Mouse (Mus musculus): Measurements from ENCODE around the gene Krtap4-13. TPM values are rescaled to one million over a fixed set of nuclear protein-coding genes. Genes with fewer than 3 reads are reported as not detected.

The Krtap4-13 gene
- not detected for polyA plus RNA-seq (2014; fragmentation: Illumina TruSeq; extraction: RNeasy Lipid Tissue Mini Kit (QIAGEN cat#74804); ENCODE audit: low read depth, low replicate concordance)

DNA sequence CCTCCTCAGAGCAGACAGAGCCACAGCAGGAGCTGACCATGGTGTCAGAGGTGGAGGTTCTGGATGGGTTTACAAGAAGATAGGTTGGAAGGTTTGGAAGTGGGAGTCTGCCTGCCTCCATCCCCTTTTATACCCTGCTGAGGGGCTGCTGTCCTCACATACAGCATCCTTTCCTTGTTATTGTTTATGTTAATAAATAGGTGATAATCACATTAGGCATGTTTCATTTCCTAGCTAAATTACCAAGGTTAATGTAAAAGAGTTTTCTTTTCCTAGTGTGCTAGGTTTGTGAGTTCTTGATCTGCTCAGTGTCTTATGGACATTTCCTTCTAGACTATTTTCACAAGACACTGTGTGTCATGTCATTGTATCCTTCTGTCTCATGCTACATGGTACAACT is at the start of gene Krtap4-13:
Gene Krtap4-13 (minus strand): TSS at position 101 of the 400 bp plus-strand sequence.

DNA sequence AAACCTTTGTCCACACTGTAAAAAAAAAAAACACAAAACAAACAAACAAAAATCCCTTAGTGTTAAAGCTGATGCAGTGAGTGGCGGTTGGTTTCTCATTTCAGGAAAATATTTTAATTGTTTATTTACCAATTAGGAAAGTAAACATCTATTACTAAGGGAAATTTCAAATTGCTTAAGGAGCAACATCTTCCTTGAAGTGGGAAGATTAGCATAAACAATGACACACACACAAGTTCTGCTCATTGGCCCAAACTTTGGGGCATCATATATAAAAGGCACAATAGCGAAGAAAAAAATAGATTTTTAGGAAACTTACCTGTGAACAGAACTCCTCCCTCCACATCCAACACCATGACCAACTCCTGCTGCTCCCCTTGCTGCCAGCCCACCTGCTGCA is 47.9 kb upstream of the Krtap4-13 start, which contains the start of gene Gm11568:
Gene Gm11568 (plus strand): TSS at position 301 of the 400 bp plus-strand sequence.

DNA sequence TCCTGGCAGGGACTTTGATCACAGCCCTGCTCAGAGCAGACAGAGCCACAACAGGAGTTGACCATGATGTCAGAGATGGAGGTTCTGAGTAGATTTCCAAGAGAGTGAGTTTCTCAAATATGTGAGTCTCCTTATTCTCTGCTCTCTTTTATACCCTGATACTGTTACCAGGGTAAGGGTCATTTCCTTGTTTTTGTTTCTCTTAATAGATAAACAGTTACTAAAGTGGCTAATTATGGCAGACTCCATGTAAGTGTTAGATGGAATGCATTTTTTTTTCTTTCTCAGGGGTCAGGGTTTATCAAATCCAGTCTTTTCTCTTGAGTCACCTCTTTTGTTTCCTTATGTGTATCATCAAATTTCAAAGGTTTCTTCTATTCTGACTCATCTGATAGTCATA is 41.8 kb upstream of the Krtap4-13 start, which contains the start of gene Krtap4-16:
Gene Krtap4-16 (minus strand): TSS at position 101 of the 400 bp plus-strand sequence.

DNA sequence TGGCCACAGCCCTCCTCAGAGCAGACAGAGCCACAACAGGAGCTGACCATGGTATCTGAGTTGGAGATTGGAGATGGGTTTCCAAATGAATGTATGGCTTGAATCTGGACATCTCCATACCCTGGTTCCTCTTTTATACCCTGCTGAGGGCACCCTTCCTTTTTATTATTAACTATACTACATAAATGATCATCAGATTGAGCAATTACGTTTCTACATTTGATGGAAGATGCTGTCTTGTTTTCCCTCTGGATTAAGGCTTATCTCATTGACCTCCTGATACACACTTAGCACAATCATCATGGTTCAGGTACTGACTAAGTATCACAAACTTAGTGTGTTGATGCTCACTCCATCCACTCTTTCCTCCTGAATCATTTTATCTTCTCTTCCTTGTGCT is 28.3 kb upstream of the Krtap4-13 start, which contains the start of gene 2300003K06Rik:
Gene 2300003K06Rik (minus strand): TSS at position 101 of the 400 bp plus-strand sequence.

DNA sequence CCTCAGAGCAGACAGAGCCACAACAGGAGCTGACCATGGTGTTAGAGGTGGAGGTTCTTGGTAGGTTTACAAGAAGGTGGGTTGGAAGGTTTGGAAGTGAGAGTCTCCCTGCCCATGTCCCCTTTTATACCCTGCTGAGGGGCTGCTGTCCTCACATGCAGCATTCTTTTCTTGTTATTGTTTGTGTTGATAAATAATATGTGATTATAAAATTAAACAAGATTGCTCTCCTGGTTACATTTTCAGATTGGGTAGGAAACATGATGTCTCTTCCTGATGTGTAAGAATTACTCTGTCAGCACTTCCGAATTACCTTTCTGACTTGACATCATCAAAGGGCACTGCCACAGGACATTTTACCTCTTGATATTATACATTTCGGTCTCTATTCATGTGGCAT is 5.9 kb upstream of the Krtap4-13 start, which contains the start of gene Gm11564:
Gene Gm11564 (minus strand): TSS at position 101 of the 400 bp plus-strand sequence.

DNA sequence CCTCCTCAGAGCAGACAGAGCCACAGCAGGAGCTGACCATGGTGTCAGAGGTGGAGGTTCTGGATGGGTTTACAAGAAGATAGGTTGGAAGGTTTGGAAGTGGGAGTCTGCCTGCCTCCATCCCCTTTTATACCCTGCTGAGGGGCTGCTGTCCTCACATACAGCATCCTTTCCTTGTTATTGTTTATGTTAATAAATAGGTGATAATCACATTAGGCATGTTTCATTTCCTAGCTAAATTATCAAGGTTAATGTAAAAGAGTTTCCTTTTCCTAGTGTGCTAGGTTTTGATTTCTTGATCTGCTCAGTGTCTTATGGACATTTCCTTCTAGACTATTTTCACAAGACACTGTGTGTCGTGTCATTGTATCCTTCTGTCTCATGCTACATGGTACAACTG is 5.3 kb downstream of the Krtap4-13 start, which contains the start of gene Gm11554:
Gene Gm11554 (minus strand): TSS at position 101 of the 400 bp plus-strand sequence.

DNA sequence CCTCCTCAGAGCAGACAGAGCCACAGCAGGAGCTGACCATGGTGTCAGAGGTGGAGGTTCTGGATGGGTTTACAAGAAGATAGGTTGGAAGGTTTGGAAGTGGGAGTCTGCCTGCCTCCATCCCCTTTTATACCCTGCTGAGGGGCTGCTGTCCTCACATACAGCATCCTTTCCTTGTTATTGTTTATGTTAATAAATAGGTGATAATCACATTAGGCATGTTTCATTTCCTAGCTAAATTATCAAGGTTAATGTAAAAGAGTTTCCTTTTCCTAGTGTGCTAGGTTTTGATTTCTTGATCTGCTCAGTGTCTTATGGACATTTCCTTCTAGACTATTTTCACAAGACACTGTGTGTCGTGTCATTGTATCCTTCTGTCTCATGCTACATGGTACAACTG is 10.9 kb downstream of the Krtap4-13 start, which contains the start of gene Gm11569:
Gene Gm11569 (minus strand): TSS at position 101 of the 400 bp plus-strand sequence.

DNA sequence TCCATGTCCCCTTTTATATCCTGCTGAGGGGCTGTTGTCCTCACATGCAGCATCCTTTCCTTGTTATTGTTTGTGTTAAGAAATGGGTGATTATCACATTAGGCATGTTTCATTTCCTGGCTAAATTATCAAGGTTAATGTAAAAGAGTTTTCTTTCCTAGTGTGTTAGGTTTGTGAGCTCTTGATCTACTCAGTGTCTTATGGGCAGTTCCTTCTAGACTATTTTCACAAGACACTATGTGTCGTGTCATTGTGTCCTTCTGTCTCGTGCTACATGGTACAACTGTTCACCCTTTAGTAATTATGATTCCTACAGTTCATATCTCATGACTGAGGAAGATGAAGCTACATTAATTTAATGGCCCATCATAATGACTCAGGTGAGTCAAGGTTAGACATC is 16.3 kb downstream of the Krtap4-13 start, which contains the start of gene Gm11596:
Gene Gm11596 (minus strand): TSS at position 101 of the 400 bp plus-strand sequence.

DNA sequence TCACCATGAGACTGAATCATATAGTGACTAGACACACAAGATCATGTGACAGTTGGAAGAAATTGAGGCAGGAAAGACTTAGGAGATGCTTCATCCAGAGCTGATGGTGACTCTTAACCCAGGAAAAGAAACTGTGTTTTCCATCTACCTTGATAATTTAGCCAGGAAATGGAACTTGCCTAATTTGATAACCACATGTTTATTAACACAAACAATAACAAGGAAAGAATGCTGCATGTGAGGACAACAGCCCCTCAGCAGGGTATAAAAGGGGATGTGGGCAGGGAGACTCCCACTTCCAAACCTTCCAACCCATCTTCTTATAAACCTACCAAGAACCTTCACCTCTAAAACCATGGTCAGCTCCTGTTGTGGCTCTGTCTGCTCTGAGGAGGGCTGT is 24.8 kb downstream of the Krtap4-13 start, which contains the start of gene Krtap4-9:
Gene Krtap4-9 (plus strand): TSS at position 301 of the 400 bp plus-strand sequence.

DNA sequence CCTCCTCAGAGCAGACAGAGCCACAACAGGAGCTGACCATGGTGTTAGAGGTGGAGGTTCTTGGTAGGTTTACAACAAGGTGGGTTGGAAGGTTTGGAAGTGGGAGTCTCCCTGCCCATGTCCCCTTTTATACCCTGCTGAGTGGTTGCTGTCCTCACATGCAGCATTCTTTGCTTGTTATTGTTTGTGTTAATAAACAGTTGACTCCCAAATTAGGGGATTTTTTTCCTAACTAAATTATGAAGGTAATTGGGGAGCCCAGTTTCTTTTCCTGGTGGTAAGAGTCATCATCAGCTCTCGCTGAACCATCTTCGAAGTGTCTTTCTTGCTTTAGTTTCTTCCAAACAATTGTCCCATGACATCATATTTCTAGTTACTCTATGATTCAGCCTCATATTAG is 29.1 kb downstream of the Krtap4-13 start, which contains the start of gene Krtap4-8:
Gene Krtap4-8 (minus strand): TSS at position 101 of the 400 bp plus-strand sequence.

DNA sequence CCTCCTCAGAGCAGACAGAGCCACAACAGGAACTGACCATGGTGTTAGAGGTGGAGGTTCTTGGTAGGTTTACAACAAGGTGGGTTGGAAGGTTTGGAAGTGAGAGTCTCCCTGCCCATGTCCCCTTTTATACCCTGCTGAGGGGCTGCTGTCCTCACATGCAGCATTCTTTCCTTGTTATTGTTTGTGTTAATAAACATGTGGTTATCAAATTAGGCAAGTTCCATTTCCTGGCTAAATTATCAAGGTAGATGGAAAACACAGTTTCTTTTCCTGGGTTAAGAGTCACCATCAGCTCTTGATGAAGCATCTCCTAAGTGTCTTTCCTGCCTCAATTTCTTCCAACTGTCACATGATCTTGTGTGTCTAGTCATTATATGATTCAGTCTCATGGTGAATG is 36.9 kb downstream of the Krtap4-13 start, which contains the start of gene Gm11595:
Gene Gm11595 (minus strand): TSS at position 101 of the 400 bp plus-strand sequence.

Other genes starting within 250 kb of the Krtap4-13 start
- not detected for gene Krtap3-1, start 243.3 kb downstream of the Krtap4-13 start, polyA plus RNA-seq (2014; fragmentation: Illumina TruSeq; extraction: RNeasy Lipid Tissue Mini Kit (QIAGEN cat#74804); ENCODE audit: low read depth, low replicate concordance)
- gene Krtap1-5, start 228.9 kb downstream of the Krtap4-13 start, polyA plus RNA-seq (2014; fragmentation: Illumina TruSeq; extraction: RNeasy Lipid Tissue Mini Kit (QIAGEN cat#74804); ENCODE audit: low read depth, low replicate concordance), result not detected
- gene Krtap1-4, start 226.2 kb downstream of the Krtap4-13 start, polyA plus RNA-seq (2014; fragmentation: Illumina TruSeq; extraction: RNeasy Lipid Tissue Mini Kit (QIAGEN cat#74804); ENCODE audit: low read depth, low replicate concordance), result not detected
- not detected for gene Krtap1-3, start 218.6 kb downstream of the Krtap4-13 start, polyA plus RNA-seq (2014; fragmentation: Illumina TruSeq; extraction: RNeasy Lipid Tissue Mini Kit (QIAGEN cat#74804); ENCODE audit: low read depth, low replicate concordance)
- gene Krtap9-3, start 211.8 kb downstream of the Krtap4-13 start, polyA plus RNA-seq (2014; fragmentation: Illumina TruSeq; extraction: RNeasy Lipid Tissue Mini Kit (QIAGEN cat#74804); ENCODE audit: low read depth, low replicate concordance), result not detected
- not detected for gene Gm11938, start 206.6 kb downstream of the Krtap4-13 start, polyA plus RNA-seq (2014; fragmentation: Illumina TruSeq; extraction: RNeasy Lipid Tissue Mini Kit (QIAGEN cat#74804); ENCODE audit: low read depth, low replicate concordance)
- not detected for gene Gm11937, start 199.7 kb downstream of the Krtap4-13 start, polyA plus RNA-seq (2014; fragmentation: Illumina TruSeq; extraction: RNeasy Lipid Tissue Mini Kit (QIAGEN cat#74804); ENCODE audit: low read depth, low replicate concordance)
- not detected for gene Krtap2-4, start 195.0 kb downstream of the Krtap4-13 start, polyA plus RNA-seq (2014; fragmentation: Illumina TruSeq; extraction: RNeasy Lipid Tissue Mini Kit (QIAGEN cat#74804); ENCODE audit: low read depth, low replicate concordance)
- gene Gm11562, start 189.5 kb downstream of the Krtap4-13 start, polyA plus RNA-seq (2014; fragmentation: Illumina TruSeq; extraction: RNeasy Lipid Tissue Mini Kit (QIAGEN cat#74804); ENCODE audit: low read depth, low replicate concordance), result not detected
- not detected for gene Krtap4-1, start 181.7 kb downstream of the Krtap4-13 start, polyA plus RNA-seq (2014; fragmentation: Illumina TruSeq; extraction: RNeasy Lipid Tissue Mini Kit (QIAGEN cat#74804); ENCODE audit: low read depth, low replicate concordance)
- not detected for gene Krtap4-2, start 174.8 kb downstream of the Krtap4-13 start, polyA plus RNA-seq (2014; fragmentation: Illumina TruSeq; extraction: RNeasy Lipid Tissue Mini Kit (QIAGEN cat#74804); ENCODE audit: low read depth, low replicate concordance)
- not detected for gene Krtap4-7, start 165.8 kb downstream of the Krtap4-13 start, polyA plus RNA-seq (2014; fragmentation: Illumina TruSeq; extraction: RNeasy Lipid Tissue Mini Kit (QIAGEN cat#74804); ENCODE audit: low read depth, low replicate concordance)
- gene Gm11555, start 159.7 kb downstream of the Krtap4-13 start, polyA plus RNA-seq (2014; fragmentation: Illumina TruSeq; extraction: RNeasy Lipid Tissue Mini Kit (QIAGEN cat#74804); ENCODE audit: low read depth, low replicate concordance), result not detected
- not detected for gene Gm11563, start 150.9 kb downstream of the Krtap4-13 start, polyA plus RNA-seq (2014; fragmentation: Illumina TruSeq; extraction: RNeasy Lipid Tissue Mini Kit (QIAGEN cat#74804); ENCODE audit: low read depth, low replicate concordance)
- gene Krtap4-6, start 143.9 kb downstream of the Krtap4-13 start, polyA plus RNA-seq (2014; fragmentation: Illumina TruSeq; extraction: RNeasy Lipid Tissue Mini Kit (QIAGEN cat#74804); ENCODE audit: low read depth, low replicate concordance), result not detected
- gene Gm14190, start 119.2 kb downstream of the Krtap4-13 start, polyA plus RNA-seq (2014; fragmentation: Illumina TruSeq; extraction: RNeasy Lipid Tissue Mini Kit (QIAGEN cat#74804); ENCODE audit: low read depth, low replicate concordance), result not detected
- gene Gm14180, start 75.6 kb downstream of the Krtap4-13 start, polyA plus RNA-seq (2014; fragmentation: Illumina TruSeq; extraction: RNeasy Lipid Tissue Mini Kit (QIAGEN cat#74804); ENCODE audit: low read depth, low replicate concordance), result not detected
- gene Gm11595, start 37.0 kb downstream of the Krtap4-13 start, polyA plus RNA-seq (2014; fragmentation: Illumina TruSeq; extraction: RNeasy Lipid Tissue Mini Kit (QIAGEN cat#74804); ENCODE audit: low read depth, low replicate concordance), result not detected
- gene Krtap4-8, start 29.2 kb downstream of the Krtap4-13 start, polyA plus RNA-seq (2014; fragmentation: Illumina TruSeq; extraction: RNeasy Lipid Tissue Mini Kit (QIAGEN cat#74804); ENCODE audit: low read depth, low replicate concordance), result not detected
- gene Krtap4-9, start 24.7 kb downstream of the Krtap4-13 start, polyA plus RNA-seq (2014; fragmentation: Illumina TruSeq; extraction: RNeasy Lipid Tissue Mini Kit (QIAGEN cat#74804); ENCODE audit: low read depth, low replicate concordance), result not detected
- gene Gm11596, start 16.4 kb downstream of the Krtap4-13 start, polyA plus RNA-seq (2014; fragmentation: Illumina TruSeq; extraction: RNeasy Lipid Tissue Mini Kit (QIAGEN cat#74804); ENCODE audit: low read depth, low replicate concordance), result not detected
- not detected for gene Gm11569, start 11.0 kb downstream of the Krtap4-13 start, polyA plus RNA-seq (2014; fragmentation: Illumina TruSeq; extraction: RNeasy Lipid Tissue Mini Kit (QIAGEN cat#74804); ENCODE audit: low read depth, low replicate concordance)
- not detected for gene Gm11554, start 5.4 kb downstream of the Krtap4-13 start, polyA plus RNA-seq (2014; fragmentation: Illumina TruSeq; extraction: RNeasy Lipid Tissue Mini Kit (QIAGEN cat#74804); ENCODE audit: low read depth, low replicate concordance)
- not detected for gene Gm11564, start 5.8 kb upstream of the Krtap4-13 start, polyA plus RNA-seq (2014; fragmentation: Illumina TruSeq; extraction: RNeasy Lipid Tissue Mini Kit (QIAGEN cat#74804); ENCODE audit: low read depth, low replicate concordance)
- not detected for gene 2300003K06Rik, start 28.2 kb upstream of the Krtap4-13 start, polyA plus RNA-seq (2014; fragmentation: Illumina TruSeq; extraction: RNeasy Lipid Tissue Mini Kit (QIAGEN cat#74804); ENCODE audit: low read depth, low replicate concordance)
- gene Krtap4-16, start 41.7 kb upstream of the Krtap4-13 start, polyA plus RNA-seq (2014; fragmentation: Illumina TruSeq; extraction: RNeasy Lipid Tissue Mini Kit (QIAGEN cat#74804); ENCODE audit: low read depth, low replicate concordance), result not detected
- gene Gm11568, start 48.0 kb upstream of the Krtap4-13 start, polyA plus RNA-seq (2014; fragmentation: Illumina TruSeq; extraction: RNeasy Lipid Tissue Mini Kit (QIAGEN cat#74804); ENCODE audit: low read depth, low replicate concordance), result not detected
- not detected for gene Gm11559, start 54.6 kb upstream of the Krtap4-13 start, polyA plus RNA-seq (2014; fragmentation: Illumina TruSeq; extraction: RNeasy Lipid Tissue Mini Kit (QIAGEN cat#74804); ENCODE audit: low read depth, low replicate concordance)
- gene Krtap9-1, start 63.5 kb upstream of the Krtap4-13 start, polyA plus RNA-seq (2014; fragmentation: Illumina TruSeq; extraction: RNeasy Lipid Tissue Mini Kit (QIAGEN cat#74804); ENCODE audit: low read depth, low replicate concordance), result not detected
- not detected for gene Gm11567, start 69.3 kb upstream of the Krtap4-13 start, polyA plus RNA-seq (2014; fragmentation: Illumina TruSeq; extraction: RNeasy Lipid Tissue Mini Kit (QIAGEN cat#74804); ENCODE audit: low read depth, low replicate concordance)
- gene Krtap31-1, start 98.0 kb upstream of the Krtap4-13 start, polyA plus RNA-seq (2014; fragmentation: Illumina TruSeq; extraction: RNeasy Lipid Tissue Mini Kit (QIAGEN cat#74804); ENCODE audit: low read depth, low replicate concordance), result not detected
- 0.49 TPM for gene Gm11565, start 104.9 kb upstream of the Krtap4-13 start, polyA plus RNA-seq (2014; fragmentation: Illumina TruSeq; extraction: RNeasy Lipid Tissue Mini Kit (QIAGEN cat#74804); ENCODE audit: low read depth, low replicate concordance)
- not detected for gene Krtap31-2, start 126.4 kb upstream of the Krtap4-13 start, polyA plus RNA-seq (2014; fragmentation: Illumina TruSeq; extraction: RNeasy Lipid Tissue Mini Kit (QIAGEN cat#74804); ENCODE audit: low read depth, low replicate concordance)
- not detected for gene Krtap9-5, start 138.6 kb upstream of the Krtap4-13 start, polyA plus RNA-seq (2014; fragmentation: Illumina TruSeq; extraction: RNeasy Lipid Tissue Mini Kit (QIAGEN cat#74804); ENCODE audit: low read depth, low replicate concordance)
- gene Krtap29-1, start 169.2 kb upstream of the Krtap4-13 start, polyA plus RNA-seq (2014; fragmentation: Illumina TruSeq; extraction: RNeasy Lipid Tissue Mini Kit (QIAGEN cat#74804); ENCODE audit: low read depth, low replicate concordance), result not detected
- gene Krtap16-1, start 176.7 kb upstream of the Krtap4-13 start, polyA plus RNA-seq (2014; fragmentation: Illumina TruSeq; extraction: RNeasy Lipid Tissue Mini Kit (QIAGEN cat#74804); ENCODE audit: low read depth, low replicate concordance), result not detected
- not detected for gene Krtap17-1, start 184.1 kb upstream of the Krtap4-13 start, polyA plus RNA-seq (2014; fragmentation: Illumina TruSeq; extraction: RNeasy Lipid Tissue Mini Kit (QIAGEN cat#74804); ENCODE audit: low read depth, low replicate concordance)
- gene Krt33a, start 206.3 kb upstream of the Krtap4-13 start, polyA plus RNA-seq (2014; fragmentation: Illumina TruSeq; extraction: RNeasy Lipid Tissue Mini Kit (QIAGEN cat#74804); ENCODE audit: low read depth, low replicate concordance), result not detected
- not detected for gene Krt33b, start 220.0 kb upstream of the Krtap4-13 start, polyA plus RNA-seq (2014; fragmentation: Illumina TruSeq; extraction: RNeasy Lipid Tissue Mini Kit (QIAGEN cat#74804); ENCODE audit: low read depth, low replicate concordance)
- not detected for gene Krt34, start 231.7 kb upstream of the Krtap4-13 start, polyA plus RNA-seq (2014; fragmentation: Illumina TruSeq; extraction: RNeasy Lipid Tissue Mini Kit (QIAGEN cat#74804); ENCODE audit: low read depth, low replicate concordance)
- gene Krt31, start 240.7 kb upstream of the Krtap4-13 start, polyA plus RNA-seq (2014; fragmentation: Illumina TruSeq; extraction: RNeasy Lipid Tissue Mini Kit (QIAGEN cat#74804); ENCODE audit: low read depth, low replicate concordance), result not detected